Mouse (Mus musculus) neutrophil, adult 5-6 weeks (primary cell): Measurements from ENCODE around the gene Tent5c. TPM values are rescaled to one million over a fixed set of nuclear protein-coding genes. Genes with fewer than 3 reads are reported as not detected.

Experiments used
- ATAC-seq: fragments of 151-379, 151-347 bp; 2 replicates; pipeline ENCODE4 v1.8.0; 2017; ENCODE audit warnings: mild to moderate bottlenecking, moderate TSS enrichment; ENCODE audit not compliant: insufficient number of reproducible peaks, poor library complexity, low FRiP score, severe bottlenecking; ENCODE audit errors: extremely low read depth
- total RNA-seq: library from RNA; stranded (forward); fragments of 200-1000 nt; gene quantifications from 2 replicates; pipeline ENCODE4 v1.2.3, GENCODE M21; 2017

Gene Tent5c
- 107 and 110 TPM in 2 replicates for total RNA-seq

DNA sequence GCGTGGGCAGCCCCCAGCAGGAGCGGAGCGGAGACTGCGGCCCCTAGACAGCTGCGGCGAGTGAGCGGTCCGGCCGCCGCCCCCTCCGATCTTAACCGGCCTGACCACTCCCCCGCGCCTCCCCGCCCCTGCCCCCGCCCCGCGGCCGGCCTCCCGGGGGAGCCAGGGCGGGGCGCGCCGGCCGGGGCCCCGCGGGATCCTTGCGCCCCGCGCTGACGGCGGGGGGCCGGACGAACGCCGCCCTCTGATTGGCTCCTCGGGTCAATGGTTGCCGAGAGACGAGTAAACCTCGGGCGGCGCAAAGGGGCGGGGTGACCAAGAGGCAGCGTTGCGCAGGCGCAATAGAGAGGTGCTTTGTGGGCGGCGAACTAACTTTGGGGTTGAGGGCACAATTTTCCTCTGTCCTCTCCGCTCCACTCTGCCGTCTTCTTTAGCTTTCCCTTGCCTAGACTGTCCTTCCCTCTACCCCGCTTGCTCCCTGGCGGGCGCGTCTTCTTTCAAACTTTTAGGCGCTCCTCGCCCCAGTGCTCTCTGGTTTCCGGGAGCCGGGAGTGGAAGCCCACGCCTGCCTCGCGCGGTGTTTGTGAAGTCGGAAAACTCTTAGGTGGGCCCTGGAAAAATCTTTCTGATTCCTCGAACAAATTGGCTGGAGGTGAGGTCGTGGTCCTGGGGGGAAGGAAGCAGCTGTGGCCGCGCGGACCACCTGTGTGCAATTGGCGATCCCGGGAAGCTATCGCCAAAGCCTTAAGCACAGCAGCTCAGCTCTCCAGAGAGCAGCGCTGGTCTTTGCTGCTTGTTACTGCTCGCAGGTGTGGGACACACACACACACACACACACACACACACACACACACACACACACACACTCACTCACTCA is at the start of gene Tent5c:
Gene Tent5c (minus strand): TSS at position 192 of the 877 bp plus-strand sequence.
- peak; percentile 86 for ATAC-seq

DNA sequence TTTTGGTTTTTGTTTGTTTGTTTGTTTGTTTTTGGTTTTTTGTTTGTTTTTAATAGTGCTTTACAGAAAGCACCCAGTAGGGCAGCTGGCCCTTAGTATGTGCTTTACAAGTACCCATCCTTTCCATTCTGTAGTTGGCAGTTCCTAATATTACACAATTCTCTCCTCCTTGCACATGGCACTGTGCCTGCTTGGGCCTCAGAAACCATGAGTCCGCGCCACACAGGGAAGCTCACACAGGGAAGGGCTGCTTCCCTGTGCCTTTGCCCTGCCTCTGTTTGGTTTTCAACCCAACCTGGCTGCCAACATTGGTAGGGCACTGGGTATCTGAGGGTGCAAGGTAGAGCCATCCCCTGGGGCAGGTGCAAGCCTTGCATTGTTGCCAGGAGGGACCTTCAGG is 47.6 kb upstream of the Tent5c start:
- no peak for ATAC-seq

DNA sequence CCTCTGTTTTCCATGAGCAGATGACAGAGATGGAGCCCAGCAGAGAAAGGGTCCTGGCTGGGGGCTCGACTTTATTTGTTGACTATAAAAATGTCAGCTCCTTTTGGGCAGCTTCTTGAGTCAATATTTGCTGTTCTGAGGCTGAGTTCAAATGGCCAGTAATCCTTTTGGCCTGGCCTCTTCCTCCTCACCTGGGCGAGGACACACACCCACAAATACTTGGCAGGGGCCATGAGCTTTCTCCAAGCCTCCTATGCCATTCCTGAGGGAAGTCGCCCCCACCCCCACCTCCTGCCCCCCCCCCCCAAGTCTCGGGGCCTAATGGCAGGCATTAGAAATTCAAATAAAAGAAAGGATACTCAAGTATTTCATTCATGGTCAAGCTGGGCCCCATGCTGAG is 46.8 kb upstream of the Tent5c start:
- no peak for ATAC-seq

DNA sequence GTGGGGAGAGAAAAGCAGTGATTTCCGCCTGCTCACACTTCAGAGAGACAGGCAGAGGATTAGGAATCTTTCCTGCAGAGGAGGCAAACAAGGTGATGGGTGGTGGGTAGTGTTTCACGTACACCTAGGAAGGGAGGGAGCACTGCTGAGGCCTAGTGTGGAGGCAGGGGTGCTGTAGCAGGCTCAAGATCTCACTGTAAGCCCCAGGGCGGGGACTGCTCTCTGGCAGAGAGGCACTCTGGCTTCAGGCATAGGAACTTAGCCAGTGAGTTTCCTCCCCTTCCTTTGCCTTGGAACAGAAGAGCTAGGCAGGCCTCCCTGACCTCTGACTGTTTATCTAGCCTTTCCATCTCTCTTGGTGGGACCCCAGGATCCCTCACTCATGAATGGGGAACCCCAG is 46.2 kb upstream of the Tent5c start:
- ATAC-seq: no peak

DNA sequence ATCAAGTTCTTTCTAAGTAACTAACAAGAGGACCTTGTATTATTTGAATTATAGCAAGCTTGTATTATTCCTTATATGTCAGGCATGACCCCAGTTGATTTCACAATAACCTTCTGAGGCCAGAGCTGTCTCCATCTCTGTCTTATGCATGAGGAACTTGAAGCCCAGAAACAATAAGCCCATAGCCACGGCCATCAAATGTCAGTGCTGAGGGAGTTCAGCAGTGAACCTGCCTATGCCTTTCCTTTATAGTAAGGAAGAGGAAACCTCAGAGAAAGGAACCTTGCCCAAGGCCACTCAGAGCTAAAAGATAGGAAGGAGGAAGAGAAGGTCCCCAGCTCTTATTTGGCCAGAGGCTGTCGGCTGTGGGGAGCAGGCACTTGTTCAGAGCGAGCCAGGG is 45.3 kb upstream of the Tent5c start:
- no peak for ATAC-seq

DNA sequence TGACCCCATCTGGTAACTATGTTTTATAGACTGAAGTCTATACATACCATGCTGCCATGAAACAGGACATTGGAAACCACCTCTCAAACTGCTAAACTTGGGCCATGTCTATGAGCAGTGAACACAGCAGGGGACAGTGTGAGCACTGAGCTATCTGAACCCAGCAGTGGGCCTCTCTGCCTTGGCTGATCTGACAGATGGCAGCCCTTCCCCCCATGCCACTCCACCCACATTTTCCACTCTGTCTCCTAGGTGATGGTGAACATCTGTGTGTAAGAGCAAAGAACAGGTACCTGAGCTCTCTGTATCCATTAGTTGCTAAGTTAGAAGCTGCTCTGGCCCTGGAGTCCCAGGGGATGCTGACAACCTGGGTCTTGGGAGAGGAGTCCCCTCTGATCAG is 44.3 kb upstream of the Tent5c start:
- ATAC-seq: no peak

DNA sequence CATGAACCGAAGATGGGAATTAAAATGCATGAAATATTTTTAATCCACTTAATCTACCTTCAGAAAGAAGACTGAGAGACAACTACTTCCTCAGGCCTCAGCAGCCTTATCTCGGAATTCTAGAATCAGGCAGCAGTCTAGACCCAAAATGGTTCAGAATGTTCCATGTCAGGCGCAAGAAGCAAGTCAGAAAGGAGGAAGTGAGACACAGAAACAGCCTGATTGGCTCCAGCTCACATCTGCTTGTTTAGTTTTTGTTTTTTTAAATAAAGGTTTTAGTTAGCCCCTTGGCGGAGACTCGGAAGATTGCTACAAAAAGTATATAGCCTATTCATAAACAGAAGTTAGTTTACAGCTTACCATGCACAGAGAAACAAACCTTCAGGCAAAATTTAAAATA is 41.8 kb upstream of the Tent5c start:
- no peak for ATAC-seq

DNA sequence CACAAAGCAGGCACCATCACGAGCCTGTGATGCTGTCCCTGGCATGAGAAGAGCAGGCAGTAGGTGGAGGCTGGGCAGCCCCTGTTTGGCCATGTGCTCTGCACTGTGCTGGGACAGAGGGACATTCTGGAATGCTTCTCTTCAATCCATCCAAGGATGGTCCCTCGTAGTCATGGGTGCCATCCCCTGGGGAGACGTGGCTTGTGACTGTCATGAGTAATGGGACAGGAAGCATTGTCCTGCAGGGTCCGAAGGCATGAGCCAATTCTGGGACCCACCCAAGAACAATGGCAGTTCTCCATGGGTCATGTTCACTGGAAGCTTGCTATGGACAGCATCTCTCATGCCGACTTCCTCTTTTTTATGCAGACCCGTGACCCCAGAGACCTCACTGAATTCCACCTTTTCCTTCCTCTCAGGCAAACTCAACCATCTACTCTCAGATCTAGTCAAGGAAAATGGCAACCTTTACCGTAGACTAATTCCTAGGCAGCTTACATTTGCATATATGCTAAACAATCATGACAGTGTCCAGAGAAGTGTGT is 41.2 kb upstream of the Tent5c start:
- ATAC-seq: no peak

DNA sequence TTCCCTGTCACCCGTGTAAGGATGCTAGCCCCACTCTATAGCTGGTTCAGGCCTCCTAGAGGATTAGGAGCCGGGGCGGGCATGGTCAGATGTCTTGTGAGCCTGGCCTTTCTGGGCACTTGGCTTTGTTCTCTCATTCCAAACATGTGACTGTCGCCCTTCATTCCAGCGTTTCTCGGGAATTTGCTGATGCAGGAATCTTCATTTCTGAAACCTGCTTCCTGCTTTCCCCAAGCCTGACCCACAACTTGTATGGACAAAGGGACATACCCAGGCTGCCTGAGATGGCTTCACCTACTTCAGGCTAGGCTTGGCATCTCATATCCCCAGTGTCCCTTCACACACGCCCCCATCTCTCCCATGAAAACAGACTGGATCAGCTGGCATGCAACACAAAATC is 33.5 kb upstream of the Tent5c start:
- ATAC-seq: no peak

DNA sequence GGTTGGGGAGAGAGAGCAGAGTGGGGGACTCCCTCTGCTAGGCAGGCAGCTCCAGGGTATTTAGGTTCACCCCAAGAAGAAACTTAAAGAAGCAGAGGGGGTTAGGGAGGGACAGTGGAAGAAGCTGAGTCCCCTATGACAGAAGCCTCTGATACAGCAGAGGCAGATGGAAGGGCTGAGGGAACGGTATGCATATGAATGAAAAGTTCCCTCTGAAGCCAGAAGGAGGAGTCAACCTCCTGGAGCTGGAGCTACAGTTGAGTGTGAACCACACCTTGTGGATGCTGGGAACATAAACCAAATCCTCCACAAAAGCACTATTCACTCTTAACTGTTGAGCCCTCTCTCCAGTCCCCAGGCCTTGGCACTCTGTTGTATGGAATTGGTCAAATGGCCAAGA is 32.5 kb upstream of the Tent5c start:
- ATAC-seq: no peak

DNA sequence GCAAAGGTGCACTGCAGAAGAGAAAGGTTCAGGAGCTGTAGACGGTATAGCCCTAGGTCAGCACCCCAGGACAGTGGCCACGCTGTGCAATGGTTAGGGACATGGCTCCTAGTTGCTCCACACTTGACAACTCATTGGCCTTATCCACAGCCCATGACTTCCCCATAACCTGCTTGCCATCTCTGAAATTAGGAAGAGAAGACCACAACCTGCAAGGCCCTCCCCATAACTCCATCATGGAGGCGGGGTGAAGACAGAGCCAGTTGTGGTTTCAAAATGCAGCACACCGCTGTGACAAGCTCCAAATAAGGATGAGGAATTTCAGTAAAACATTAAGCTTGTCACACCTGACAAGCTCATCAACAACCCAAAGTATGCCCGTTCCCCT is 26.6 kb upstream of the Tent5c start:
- peak; percentile 20; the same call in 1 of the 2 replicates for ATAC-seq

DNA sequence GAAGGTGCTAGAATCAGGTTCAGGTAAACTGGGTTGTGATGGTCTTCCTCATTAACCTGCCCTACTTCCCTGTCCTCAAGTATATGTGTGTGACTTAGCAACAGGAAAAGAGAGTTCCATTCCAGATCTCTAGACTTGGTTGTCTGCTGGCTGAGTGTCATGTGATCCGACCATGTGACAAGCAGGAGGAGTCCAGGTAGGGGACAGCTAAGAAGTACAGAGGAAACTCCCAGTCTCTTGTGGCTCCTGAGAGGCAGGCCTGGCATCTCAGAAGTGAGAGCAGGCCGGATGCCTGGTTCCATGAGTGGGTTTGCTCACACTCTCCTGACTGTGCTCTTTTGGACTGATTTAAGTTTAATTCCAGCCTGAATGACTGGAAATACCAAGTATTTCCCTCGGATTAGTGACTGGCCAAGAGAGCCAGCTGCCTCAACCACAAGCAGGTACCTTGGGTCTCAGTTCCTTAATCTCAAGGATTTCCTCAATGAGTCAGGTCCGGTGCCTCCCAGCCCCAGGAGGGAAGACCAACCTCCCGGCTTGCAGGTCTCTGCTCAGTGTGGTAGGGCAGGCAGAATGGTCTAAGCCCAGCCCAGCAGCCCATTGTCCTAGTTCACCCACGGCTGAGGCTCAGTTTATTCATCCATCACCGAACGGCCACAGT is 26.1 kb upstream of the Tent5c start:
- ATAC-seq: peak; percentile 14; the same call in 1 of the 2 replicates

DNA sequence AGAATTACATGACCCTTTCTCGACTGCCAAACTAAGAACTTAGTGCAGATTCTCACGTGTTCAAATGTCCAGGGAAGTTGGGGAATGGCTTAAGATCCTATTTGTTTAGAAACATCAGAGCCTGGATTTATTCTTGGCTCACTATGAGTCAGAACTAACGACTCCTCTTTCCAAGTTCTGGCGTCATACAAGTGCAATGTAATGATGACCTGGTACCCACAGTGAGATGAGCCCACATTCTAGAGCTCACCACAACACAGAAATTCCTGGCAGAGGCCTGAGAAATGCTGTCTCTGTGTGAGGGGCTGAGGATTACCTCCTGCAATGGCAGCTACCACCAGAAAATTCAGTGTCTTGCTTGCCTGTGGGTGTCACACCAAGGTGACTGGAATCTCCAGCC is 18.1 kb upstream of the Tent5c start:
- no peak for ATAC-seq

DNA sequence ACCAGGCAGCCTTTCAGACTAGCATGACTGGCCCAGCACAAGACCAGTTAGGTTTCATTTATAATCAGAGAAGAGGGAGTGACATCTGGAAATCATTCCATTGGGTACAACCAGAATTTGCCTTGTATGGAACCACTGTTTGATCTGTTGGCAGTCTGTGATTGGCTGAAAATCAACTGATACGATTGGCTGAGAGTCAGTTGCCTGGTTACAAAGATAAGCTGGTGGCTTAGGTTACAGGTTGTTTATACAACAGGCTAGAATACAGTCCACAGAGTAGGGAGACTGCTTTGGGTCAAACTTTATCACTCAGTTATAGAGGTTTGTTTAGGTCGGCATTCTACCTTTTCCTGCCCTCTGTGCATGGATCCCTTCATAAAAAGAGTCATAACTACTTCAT is 17.6 kb upstream of the Tent5c start:
- no peak for ATAC-seq

DNA sequence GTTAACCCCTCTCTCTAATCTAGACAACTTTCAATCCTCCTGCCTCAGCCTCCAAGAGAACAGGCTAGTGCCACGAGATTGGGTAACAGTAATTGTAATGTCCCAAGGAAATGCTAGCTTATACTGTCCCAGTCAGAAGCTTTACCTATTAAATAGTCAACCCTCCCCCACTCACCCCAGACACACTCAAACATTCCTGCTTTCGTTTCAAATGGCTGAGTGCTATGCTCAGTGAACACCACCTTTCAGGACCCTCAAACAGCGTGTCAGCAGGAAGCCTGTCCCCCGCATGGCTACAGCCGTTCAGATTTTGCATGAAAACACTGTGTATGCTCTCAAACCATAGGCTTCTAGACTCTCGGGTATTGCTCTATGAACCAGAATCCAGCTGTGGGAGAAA is 14.8 kb upstream of the Tent5c start:
- ATAC-seq: no peak

DNA sequence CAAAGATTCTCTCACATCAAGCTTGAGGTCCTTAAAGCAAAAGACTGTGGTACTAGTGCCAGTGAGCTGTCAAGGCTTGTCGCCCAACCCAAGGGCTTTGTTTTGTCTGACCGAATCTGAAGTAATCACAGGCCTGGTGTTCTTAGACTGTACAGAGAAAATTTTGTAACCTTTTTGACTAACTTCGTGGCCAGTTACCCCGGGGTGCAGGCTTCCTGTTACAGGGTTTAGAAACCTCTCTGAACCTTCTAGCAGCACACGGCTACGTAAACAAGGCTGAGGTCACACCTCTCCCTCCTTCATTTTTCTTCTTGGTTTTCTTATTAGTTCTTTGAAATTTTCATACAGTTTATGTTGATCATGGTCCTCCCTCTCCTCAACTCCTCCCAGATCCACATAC is 13.4 kb upstream of the Tent5c start:
- ATAC-seq: 0 out of 2 replicates have a peak, but pooled peaks have one; percentile 18

DNA sequence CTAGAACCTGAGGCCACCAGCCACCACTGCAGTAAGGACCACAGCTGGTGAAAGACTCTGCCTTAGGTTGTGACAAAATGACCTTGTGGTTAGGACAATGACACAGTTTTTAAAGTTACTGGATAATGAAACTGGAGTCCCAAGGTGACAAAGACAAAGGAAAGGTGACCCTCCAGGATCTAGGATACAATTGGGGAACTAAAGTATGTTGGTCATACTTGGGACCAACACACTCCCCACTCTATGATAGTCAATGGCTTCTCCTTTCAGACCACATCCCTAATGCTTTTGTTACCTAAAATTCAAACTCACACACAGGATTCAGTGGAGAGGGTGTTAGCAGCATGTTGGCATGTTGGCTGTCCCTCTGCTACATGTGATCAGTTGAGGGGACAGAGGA is 12.8 kb upstream of the Tent5c start:
- ATAC-seq: no peak

DNA sequence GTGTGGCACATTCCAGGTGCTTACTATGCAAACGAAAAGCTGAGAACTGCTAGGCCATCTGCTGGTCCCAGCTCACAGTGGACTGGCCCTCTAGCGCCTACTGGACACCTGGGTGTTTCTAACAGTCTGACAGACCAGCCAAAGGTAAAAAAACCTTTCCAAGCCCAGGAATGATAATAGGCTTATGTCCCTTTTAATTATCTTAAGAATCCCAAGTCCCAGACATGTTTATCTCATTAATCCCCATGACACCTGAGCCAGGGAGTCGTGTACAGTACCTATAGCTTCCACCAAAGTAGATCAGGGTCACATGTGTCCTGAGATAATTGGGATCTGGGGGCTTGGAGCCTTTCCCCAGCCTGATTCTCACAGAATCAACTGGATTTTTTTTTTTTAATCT is 7.0 kb upstream of the Tent5c start:
- no peak for ATAC-seq

DNA sequence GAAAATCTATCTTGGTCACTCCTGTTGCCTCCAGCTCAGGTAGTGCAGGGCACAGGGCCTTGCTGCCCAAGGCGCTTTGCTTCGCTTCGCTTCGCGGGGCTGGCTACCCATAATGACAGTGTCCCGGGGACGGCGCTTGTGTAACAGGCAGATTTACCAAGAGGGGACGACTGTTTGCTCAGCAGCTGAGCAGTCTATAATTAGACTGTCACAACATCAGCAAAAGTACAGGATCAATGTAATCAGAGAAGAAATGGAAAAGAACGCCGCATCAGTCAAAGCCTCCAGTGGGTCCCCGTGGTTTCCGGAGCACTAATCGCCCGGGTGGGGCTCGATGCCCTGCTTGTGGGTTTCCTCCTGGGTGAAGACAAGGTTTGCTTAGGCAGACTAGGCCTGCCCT is 6.3 kb upstream of the Tent5c start:
- ATAC-seq: no peak

DNA sequence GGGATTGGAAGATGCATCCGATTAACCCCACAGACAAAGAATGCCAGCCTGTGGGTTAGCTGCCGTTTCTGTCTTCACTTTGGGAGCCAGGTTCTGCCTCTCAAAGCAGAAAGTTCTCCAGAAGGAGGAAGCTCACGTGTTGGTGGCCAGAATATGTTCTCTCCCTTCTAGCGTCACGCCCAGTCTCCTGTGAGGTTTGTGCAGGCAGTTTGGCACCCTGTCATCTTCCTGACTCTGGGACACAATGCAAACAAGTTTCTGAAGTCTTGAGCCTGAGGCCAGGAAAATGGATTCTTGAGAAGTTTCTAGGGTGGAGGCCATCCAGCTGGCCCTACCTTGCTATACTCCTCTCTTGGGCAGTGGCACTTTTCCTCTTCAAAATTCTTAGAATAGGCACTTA is 5.8 kb upstream of the Tent5c start:
- no peak for ATAC-seq
